Mouse (Mus musculus) urinary bladder, postnatal 4 days (tissue): ENCODE measurements around the gene Zc2hc1c.

ENCODE experiments used
- DNase-seq, 2 experiments: peaks; one replicate each; pipeline ENCODE4 v3.0.0; 2021 to 2022; ENCODE audit warnings: low spot score in 2 of 2

Gene Zc2hc1c

GRCm38 (mm10) chr12:85339243-85339729, 50.9 kb downstream of the Zc2hc1c start, which contains the start of gene Nek9:
TSS of gene Nek9 (minus strand) at chr12:85339362.
- DNase-seq: peak; percentile 86 to 92

GRCm38 (mm10) chr12:85339947-85340346, 51.6 kb downstream of the Zc2hc1c start:
- no peak for DNase-seq

GRCm38 (mm10) chr12:85341131-85341530, 52.7 kb downstream of the Zc2hc1c start:
- DNase-seq: no peak

GRCm38 (mm10) chr12:85342310-85342709, 53.9 kb downstream of the Zc2hc1c start:
- no peak for DNase-seq

GRCm38 (mm10) chr12:85344252-85344651, 55.9 kb downstream of the Zc2hc1c start:
- no peak for DNase-seq

- no peak for DNase-seq
Measured at GRCm38 (mm10) chr12:85345559-85345958, 57.2 kb downstream of the Zc2hc1c start.

GRCm38 (mm10) chr12:85346374-85346773, 58.0 kb downstream of the Zc2hc1c start:
- DNase-seq: no peak

GRCm38 (mm10) chr12:85347196-85347595, 58.8 kb downstream of the Zc2hc1c start:
- DNase-seq: no peak

GRCm38 (mm10) chr12:85348338-85348737, 59.9 kb downstream of the Zc2hc1c start:
- DNase-seq: no peak
